Comparison of ENCODE assay signal across 36 mouse cellular contexts in genomic region chr16:34668341-34668740, GRCm38 (mm10). TPM values are rescaled to one million over a fixed set of nuclear protein-coding genes. Genes with fewer than 3 reads are reported as not detected.
"Had no signal": no experiment of that assay in that cellular context is flagged by ENCODE, and none has a peak within 500 bp of the region (broad histone marks: within the 10 kb centered on the region; RNA-seq: fewer than 3 reads in every experiment).

No protein-coding gene starts in this region.

- H3K9me3 ChIP-seq: heart, embryonic 10.5 days; heart, embryonic 12.5 days; hindbrain, embryonic 10.5 days; hindbrain, embryonic 12.5 days; intestine, embryonic 15.5 days; limb, embryonic 13.5 days; liver, embryonic 13.5 days; liver, embryonic 15.5 days had no signal

- H3K4me3 ChIP-seq: gastrocnemius, adult 2 months; heart, embryonic 10.5 days; heart, embryonic 12.5 days; hindbrain, embryonic 10.5 days; hindbrain, embryonic 12.5 days; intestine, embryonic 15.5 days; layer of hippocampus, adult 2 months; left cerebral cortex, adult 2 months; limb, embryonic 13.5 days; liver, embryonic 13.5 days; liver, embryonic 15.5 days had no signal

- ATAC-seq: intestine, embryonic 15.5 days; intestine, postnatal 0 days; liver, postnatal 0 days had no signal

- H3K36me3 ChIP-seq: heart, embryonic 10.5 days; heart, embryonic 12.5 days; hindbrain, embryonic 10.5 days; hindbrain, embryonic 12.5 days; intestine, embryonic 15.5 days; limb, embryonic 13.5 days; liver, embryonic 13.5 days; liver, embryonic 15.5 days had no signal

- H3K9ac ChIP-seq: heart, embryonic 12.5 days; hindbrain, embryonic 12.5 days; hindbrain, embryonic 14.5 days; intestine, embryonic 15.5 days; limb, embryonic 13.5 days; liver, embryonic 13.5 days; liver, embryonic 15.5 days; liver, postnatal 0 days had no signal

- H3K4me1 ChIP-seq: liver, embryonic 13.5 days had no signal

- H3K4me2 ChIP-seq: heart, embryonic 12.5 days; hindbrain, embryonic 12.5 days; hindbrain, embryonic 14.5 days; intestine, embryonic 15.5 days; limb, embryonic 13.5 days; liver, embryonic 13.5 days; liver, embryonic 15.5 days had no signal

- DNase-seq: gastrocnemius, adult 2 months; gastrocnemius, postnatal 10 days; gastrocnemius, postnatal 25 days; heart, adult 18-20 months; heart, postnatal 10 days; heart, postnatal 4 days; kidney, adult 18-20 months; kidney, adult 8-10 months; kidney, postnatal 10 days; kidney, postnatal 25 days; kidney, postnatal 4 days; liver; liver, embryonic 13.5 days; liver, postnatal 0 days had no signal

- H3K27ac ChIP-seq: gastrocnemius, adult 2 months; heart, embryonic 10.5 days; hindbrain, embryonic 10.5 days; hindbrain, embryonic 12.5 days; hindbrain, embryonic 14.5 days; intestine, embryonic 15.5 days; layer of hippocampus, adult 2 months; left cerebral cortex, adult 2 months; limb, embryonic 13.5 days; liver, embryonic 13.5 days; liver, embryonic 15.5 days had no signal

- H3K27me3 ChIP-seq: intestine, embryonic 15.5 days had no signal

RNA-seq across cellular contexts. Expression of gene Ropn1, which starts 18.6 kb away (rescaled TPM):
- total RNA-seq: gastrocnemius, adult 2 months; gastrocnemius, postnatal 10 days; gastrocnemius, postnatal 25 days; gastrocnemius, postnatal 4 days; granulocyte monocyte progenitor cell, adult 5-6 weeks; heart, adult 18-20 months; heart, adult 8-10 months; heart, postnatal 10 days; heart, postnatal 25 days; layer of hippocampus, adult 2 months; layer of hippocampus, postnatal 10 days; layer of hippocampus, postnatal 25 days; left cerebral cortex, adult 2 months had no signal
- polyA plus RNA-seq: hindbrain, embryonic 10.5 days; hindbrain, embryonic 12.5 days; inflammation-experienced regulatory T-cells, adult 6 months; intestine, embryonic 15.5 days; intestine, postnatal 0 days; kidney, embryonic 14.5 days; kidney, embryonic 16.5 days; limb, embryonic 11.5 days; limb, embryonic 13.5 days; liver, embryonic 11.5 days; liver, embryonic 13.5 days; liver, embryonic 15.5 days; liver, postnatal 0 days had no signal
